In the genomic region with DNA sequence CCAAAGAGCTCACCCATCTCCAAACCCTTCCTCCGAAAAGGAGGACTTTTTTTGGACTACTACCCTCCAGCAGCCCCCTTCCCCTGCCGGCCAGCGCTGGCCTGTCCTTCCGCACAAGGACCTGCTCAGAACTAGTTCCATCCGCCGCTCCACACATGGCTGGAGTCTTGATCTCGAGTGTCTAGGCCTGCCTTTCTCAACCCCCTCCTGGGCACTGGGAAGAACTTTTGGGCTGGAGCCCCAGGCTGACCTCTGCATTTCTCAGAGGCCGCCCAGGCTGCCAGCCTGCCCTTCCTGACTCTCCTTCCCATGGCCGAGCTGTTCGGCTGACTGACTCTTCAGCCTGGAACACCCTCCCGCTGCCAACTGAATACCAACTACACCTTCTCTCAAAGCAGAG, we compare ENCODE assay signal across 9 mouse cellular contexts. TPM values are rescaled to one million over a fixed set of nuclear protein-coding genes. Genes with fewer than 3 reads are reported as not detected.
A peak's percentile ranks its signal among the peaks of the same experiment; 100 is the strongest.
DNase-seq lines count a peak whose midpoint lies in the region; ATAC-seq and TF ChIP-seq lines count a peak whose summit lies in the region.
"Had no signal": no experiment of that assay in that cellular context is flagged by ENCODE, and none has a peak within 500 bp of the region (broad histone marks: within the 10 kb centered on the region; RNA-seq: fewer than 3 reads in every experiment).

No protein-coding gene starts in this region.

- intact Hi-C loops in gastrocnemius, adult 2 months (cut with DNase I): no loop called here

- H3K4me2 ChIP-seq in hindbrain, embryonic 12.5 days (replicated peaks): peak overlapping the region; percentile 51
- peak overlapping the region; percentile 71 for H3K4me2 ChIP-seq in liver, embryonic 16.5 days (ENCODE audit: low read depth, low read length)

- TF ChIP-seq RAD21 in MEL (IDR thresholded peaks at IDR 0.05; ENCODE audit: low read depth, low read length): no peak

- 17% methylated on average over 11 of the region's 11 CpGs for WGBS in hindbrain, embryonic 12.5 days
- WGBS in liver, embryonic 16.5 days (ENCODE audit: insufficient replicate concordance): 12% methylated on average over 11 of the region's 11 CpGs

- H3K27me3 ChIP-seq in MEL (ENCODE audit: control insufficient read depth in 1 of 2, insufficient read depth in 2 of 2, low read length in 2 of 2): no peaks in the 10 kb centered on the region
- H3K27me3 ChIP-seq in hindbrain, embryonic 12.5 days: peaks cover 94% of the 10 kb centered on the region
- peaks cover 93% of the 10 kb centered on the region for H3K27me3 ChIP-seq in liver, embryonic 16.5 days (ENCODE audit: control insufficient read depth, insufficient read depth, low read depth, low read length)

- H3K36me3 ChIP-seq in MEL (ENCODE audit: control insufficient read depth in 1 of 2, insufficient read depth in 2 of 2, low read length in 2 of 2): peaks cover 0 to 3% of the 10 kb centered on the region in 2 experiments; a peak in 2 of 4 replicates
- H3K36me3 ChIP-seq in hindbrain, embryonic 12.5 days: no peaks in the 10 kb centered on the region
- no peaks in the 10 kb centered on the region for H3K36me3 ChIP-seq in liver, embryonic 16.5 days (ENCODE audit: control insufficient read depth, insufficient read depth)

- ATAC-seq in hindbrain, embryonic 12.5 days (ENCODE audit: low FRiP score): no peak; the same call in 1 of the 2 replicates
- ATAC-seq in liver, embryonic 16.5 days (ENCODE audit: low read depth): no peak

- TF ChIP-seq POLR2A in MEL (IDR thresholded peaks at IDR 0.05; ENCODE audit: control insufficient read depth in 1 of 2, insufficient read depth in 1 of 2, low read depth in 1 of 2, low read length in 2 of 2, poor library complexity in 1 of 2): peak in 1 of 2 experiments; percentile 15; a peak in 1 of 4 replicates

- 0 out of 2 replicates have a peak, but pooled peaks have one; percentile 11 for TF ChIP-seq CTCF in gastrocnemius, adult 2 months (IDR thresholded peaks at IDR 0.05)
- TF ChIP-seq CTCF in MEL (IDR thresholded peaks at IDR 0.05 in 2 of 3, conservative IDR thresholded peaks at IDR 0.05 in 1 of 3; ENCODE audit: control insufficient read depth in 1 of 3, insufficient read depth in 1 of 3, low read depth in 2 of 3, low read length in 3 of 3, poor library complexity in 1 of 3, severe bottlenecking in 1 of 3): no peak; a peak in 1 of 6 replicates

- TF ChIP-seq EP300 in MEL (IDR thresholded peaks at IDR 0.05; ENCODE audit: low read depth in 1 of 2, low read length in 2 of 2): no peak

- peak; percentile 71 for DNase-seq in gastrocnemius, adult 2 months
- DNase-seq in gastrocnemius, postnatal 10 days: no peak
- DNase-seq in MEL (ENCODE audit: low read depth, low spot score): no peak
- DNase-seq in urinary bladder, postnatal 4 days (ENCODE audit: low spot score in 2 of 2): no peak
- no peak for DNase-seq in embryo, embryonic 11 days
- DNase-seq in thymus, postnatal 14 days: no peak

- peak overlapping the region; percentile 93 for H3K27ac ChIP-seq in gastrocnemius, adult 2 months
- no peak overlapping the region for H3K27ac ChIP-seq in MEL (ENCODE audit: control insufficient read depth, low read depth, low read length)
- no peak overlapping the region for H3K27ac ChIP-seq in hindbrain, embryonic 12.5 days
- H3K27ac ChIP-seq in liver, embryonic 16.5 days (ENCODE audit: low read length): no peak overlapping the region

- peaks cover 0 to 5% of the 10 kb centered on the region in 2 experiments; a peak in 2 of 4 replicates for H3K4me1 ChIP-seq in MEL (ENCODE audit: control insufficient read depth in 1 of 2, insufficient read depth in 2 of 2, low read length in 2 of 2)
- H3K4me1 ChIP-seq in hindbrain, embryonic 12.5 days: peaks cover 22% of the 10 kb centered on the region
- peaks cover 10% of the 10 kb centered on the region for H3K4me1 ChIP-seq in liver, embryonic 16.5 days (ENCODE audit: control insufficient read depth, low read depth, low read length)

- H3K9me3 ChIP-seq in MEL (replicated peaks; ENCODE audit: insufficient read depth, low read length): no peaks in the 10 kb centered on the region
- H3K9me3 ChIP-seq in hindbrain, embryonic 12.5 days (replicated peaks): no peaks in the 10 kb centered on the region
- H3K9me3 ChIP-seq in liver, embryonic 16.5 days (replicated peaks; ENCODE audit: control insufficient read depth, low read length): no peaks in the 10 kb centered on the region

- peak overlapping the region; percentile 74 for H3K9ac ChIP-seq in MEL (ENCODE audit: control insufficient read depth, low read depth, low read length, poor library complexity, severe bottlenecking)
- H3K9ac ChIP-seq in hindbrain, embryonic 12.5 days: peak overlapping the region; percentile 49; the same call in 1 of the 2 replicates
- H3K9ac ChIP-seq in liver, embryonic 16.5 days (ENCODE audit: low read depth, low read length): no peak overlapping the region

- peak overlapping the region; percentile 69 for H3K4me3 ChIP-seq in gastrocnemius, adult 2 months
- peak overlapping the region; percentile 36 to 48 for H3K4me3 ChIP-seq in MEL (ENCODE audit: control insufficient read depth in 1 of 2, insufficient read depth in 1 of 2, low read depth in 2 of 2, low read length in 2 of 2)
- H3K4me3 ChIP-seq in hindbrain, embryonic 12.5 days: peak overlapping the region; percentile 24
- H3K4me3 ChIP-seq in liver, embryonic 16.5 days (ENCODE audit: low read depth, low read length): peak overlapping the region; percentile 27

- no peaks in the 10 kb centered on the region for H3K79me2 ChIP-seq in MEL (ENCODE audit: control insufficient read depth, insufficient read depth, low read length, poor library complexity)

TF ChIP-seq in MEL, 35 proteins besides CTCF, POLR2A, EP300 and RAD21:
- TF ChIP-seq TCF12 (IDR thresholded peaks at IDR 0.05; ENCODE audit: low read depth, low read length) (no peak), RCOR1 (IDR thresholded peaks at IDR 0.05; ENCODE audit: low read depth, low read length) (no peak), MAX (IDR thresholded peaks at IDR 0.05; ENCODE audit: low read length) (no peak), TBP (IDR thresholded peaks at IDR 0.05; ENCODE audit: low read depth, low read length) (no peak), NRF1 (IDR thresholded peaks at IDR 0.05; ENCODE audit: insufficient read depth, low read depth, low read length, poor library complexity, severe bottlenecking) (no peak)

RNA-seq across cellular contexts. Expression of a gene that starts 1.8 kb away (rescaled TPM):
- total RNA-seq in gastrocnemius, adult 2 months (2021): not detected
- total RNA-seq in gastrocnemius, postnatal 10 days (2021): not detected
- not detected in 2 replicates for total RNA-seq in MEL (2012; rRNA removed)
- polyA plus RNA-seq in MEL (2012; ENCODE audit: insufficient read depth in 1 of 2, insufficient read length in 2 of 2, low read depth in 1 of 2, low replicate concordance in 2 of 2, missing spikeins in 1 of 2): not detected
- polyA plus RNA-seq in hindbrain, embryonic 12.5 days (2016; fragmentation: Nextera tagmentation; extraction: Ambion mirVana): not detected in 2 replicates
- polyA plus RNA-seq in liver, embryonic 16.5 days (2015; fragmentation: Nextera tagmentation; extraction: Ambion mirVana): not detected in 2 replicates
- polyA plus RNA-seq: large intestine, adult 2 months had no signal

RNA-seq across cellular contexts. Expression of a gene that starts 3.2 kb away (rescaled TPM):
- not detected for total RNA-seq in gastrocnemius, adult 2 months (2021)
- total RNA-seq in gastrocnemius, postnatal 10 days (2021): under 1 TPM; 0.49 to 0.63 TPM
- total RNA-seq in MEL (2012; rRNA removed): not detected in 2 replicates
- polyA plus RNA-seq in MEL (2012; ENCODE audit: insufficient read depth in 1 of 2, insufficient read length in 2 of 2, low read depth in 1 of 2, low replicate concordance in 2 of 2, missing spikeins in 1 of 2): not detected
- polyA plus RNA-seq in hindbrain, embryonic 12.5 days (2016; fragmentation: Nextera tagmentation; extraction: Ambion mirVana): not detected in 2 replicates
- polyA plus RNA-seq in liver, embryonic 16.5 days (2015; fragmentation: Nextera tagmentation; extraction: Ambion mirVana): not detected in 2 replicates
- polyA plus RNA-seq: large intestine, adult 2 months had no signal

RNA-seq across cellular contexts. Expression of a gene that starts 18.9 kb away (rescaled TPM):
- under 1 TPM; 0.31 to 0.36 TPM for total RNA-seq in gastrocnemius, adult 2 months (2021)
- 1 to 10 TPM; 4.7 to 4.9 TPM for total RNA-seq in gastrocnemius, postnatal 10 days (2021)
- 0.23 TPM in 2 replicates for total RNA-seq in MEL (2012; rRNA removed)
- 1 to 10 TPM in 1 of 2 experiments, not detected in 1; 1.0 TPM for polyA plus RNA-seq in MEL (2012; ENCODE audit: insufficient read depth in 1 of 2, insufficient read length in 2 of 2, low read depth in 1 of 2, low replicate concordance in 2 of 2, missing spikeins in 1 of 2)
- 1.1 and 1.2 TPM in 2 replicates for polyA plus RNA-seq in hindbrain, embryonic 12.5 days (2016; fragmentation: Nextera tagmentation; extraction: Ambion mirVana)
- polyA plus RNA-seq in liver, embryonic 16.5 days (2015; fragmentation: Nextera tagmentation; extraction: Ambion mirVana): not detected in 2 replicates

RNA-seq across cellular contexts. Expression of a gene that starts 22.1 kb away (rescaled TPM):
- not detected for total RNA-seq in gastrocnemius, adult 2 months (2021)
- total RNA-seq in gastrocnemius, postnatal 10 days (2021): 1 to 10 TPM; 2.5 to 2.8 TPM
- total RNA-seq in MEL (2012; rRNA removed): 0.16 and 0.27 TPM in 2 replicates
- polyA plus RNA-seq in MEL (2012; ENCODE audit: insufficient read depth in 1 of 2, insufficient read length in 2 of 2, low read depth in 1 of 2, low replicate concordance in 2 of 2, missing spikeins in 1 of 2): under 1 TPM in 1 of 2 experiments, not detected in 1; 0.38 TPM
- 0.46 and 0.48 TPM in 2 replicates for polyA plus RNA-seq in hindbrain, embryonic 12.5 days (2016; fragmentation: Nextera tagmentation; extraction: Ambion mirVana)
- polyA plus RNA-seq in liver, embryonic 16.5 days (2015; fragmentation: Nextera tagmentation; extraction: Ambion mirVana): 0.05 TPM in 1 of 2 replicates, not detected in the other

RNA-seq across cellular contexts. Expression of a gene that starts 28.2 kb away (rescaled TPM):
- total RNA-seq in gastrocnemius, adult 2 months (2021): 10 to 100 TPM; 11.6 to 15.1 TPM
- total RNA-seq in gastrocnemius, postnatal 10 days (2021): 10 to 100 TPM; 23.9 to 28.6 TPM
- 33.9 and 34.0 TPM in 2 replicates for total RNA-seq in MEL (2012; rRNA removed)
- polyA plus RNA-seq in MEL (2012; ENCODE audit: insufficient read depth in 1 of 2, insufficient read length in 2 of 2, low read depth in 1 of 2, low replicate concordance in 2 of 2, missing spikeins in 1 of 2): 10 to 100 TPM in 1 of 2 experiments, not detected in 1; 61.6 TPM
- polyA plus RNA-seq in hindbrain, embryonic 12.5 days (2016; fragmentation: Nextera tagmentation; extraction: Ambion mirVana): 33.4 and 39.8 TPM in 2 replicates
- 30.0 and 30.3 TPM in 2 replicates for polyA plus RNA-seq in liver, embryonic 16.5 days (2015; fragmentation: Nextera tagmentation; extraction: Ambion mirVana)
